Mouse (Mus musculus): ENCODE data around the gene Kcnj3. TPM values are rescaled to one million over a fixed set of nuclear protein-coding genes. Genes with fewer than 3 reads are reported as not detected.

Gene Kcnj3
- polyA plus RNA-seq, 1 experiment from 2014 or later, result 0.15 TPM

GRCm38 (mm10) chr2:55547612-55548011, 111.8 kb downstream of the Kcnj3 start:
- Histone ChIP-seq H3K9me3 (ENCODE audit: control insufficient read depth, low read length) (no peaks in the 10 kb centered on the region), H3K9ac (ENCODE audit: low read length) (no peak overlapping the region), H3K36me3 (ENCODE audit: control insufficient read depth, insufficient read depth, low read length) (no peaks in the 10 kb centered on the region), H3K4me3 (ENCODE audit: low read depth, low read length) (no peak overlapping the region), H3K27ac (ENCODE audit: low read depth, low read length) (no peak overlapping the region), H3K27me3 (ENCODE audit: control insufficient read depth, insufficient read depth, low read length) (no peaks in the 10 kb centered on the region), H3K4me2 (ENCODE audit: low read depth, low read length, severe bottlenecking) (no peak overlapping the region), H3K4me1 (replicated peaks; ENCODE audit: control insufficient read depth, insufficient read depth, low read length) (no peaks in the 10 kb centered on the region)
- ATAC-seq (replicated peaks; ENCODE audit: low FRiP score) (no peak), DNase-seq (ENCODE audit: low spot score) (no peak)

- no peak for DNase-seq (ENCODE audit: low spot score)
- WGBS, result 88% methylated on average over 4 of the region's 4 CpGs
Measured at GRCm38 (mm10) chr2:55558368-55558985, 122.7 kb downstream of the Kcnj3 start.

GRCm38 (mm10) chr2:55569291-55569690, 133.5 kb downstream of the Kcnj3 start:
- H3K9ac ChIP-seq (ENCODE audit: low read length), result no peak overlapping the region
- DNase-seq (ENCODE audit: low spot score) (no peak), ATAC-seq (replicated peaks; ENCODE audit: low FRiP score) (no peak)
- no peaks in the 10 kb centered on the region for H3K9me3 ChIP-seq (ENCODE audit: control insufficient read depth, low read length)
- WGBS, result 92% methylated on average over 7 of the region's 7 CpGs
- no peaks in the 10 kb centered on the region for H3K4me1 ChIP-seq (replicated peaks; ENCODE audit: control insufficient read depth, insufficient read depth, low read length)
- no peak overlapping the region for H3K27ac ChIP-seq (ENCODE audit: low read depth, low read length)
- no peak overlapping the region for H3K4me3 ChIP-seq (ENCODE audit: low read depth, low read length)
- no peaks in the 10 kb centered on the region for H3K36me3 ChIP-seq (ENCODE audit: control insufficient read depth, insufficient read depth, low read length)
- no peaks in the 10 kb centered on the region for H3K27me3 ChIP-seq (ENCODE audit: control insufficient read depth, insufficient read depth, low read length)
- H3K4me2 ChIP-seq (ENCODE audit: low read depth, low read length, severe bottlenecking), result no peak overlapping the region

More at GRCm38 (mm10) chr2:55558368-55558985, 122.7 kb downstream of the Kcnj3 start:
- Histone ChIP-seq H3K4me2 (ENCODE audit: low read depth, low read length, severe bottlenecking) (no peak overlapping the region), H3K4me1 (replicated peaks; ENCODE audit: control insufficient read depth, insufficient read depth, low read length) (no peaks in the 10 kb centered on the region), H3K4me3 (ENCODE audit: low read depth, low read length) (no peak overlapping the region), H3K27me3 (ENCODE audit: control insufficient read depth, insufficient read depth, low read length) (no peaks in the 10 kb centered on the region), H3K9me3 (ENCODE audit: control insufficient read depth, low read length) (no peaks in the 10 kb centered on the region), H3K27ac (ENCODE audit: low read depth, low read length) (no peak overlapping the region), H3K36me3 (ENCODE audit: control insufficient read depth, insufficient read depth, low read length) (no peaks in the 10 kb centered on the region), H3K9ac (ENCODE audit: low read length) (no peak overlapping the region)
- ATAC-seq (replicated peaks; ENCODE audit: low FRiP score), result no peak

GRCm38 (mm10) chr2:55571425-55571824, 135.7 kb downstream of the Kcnj3 start:
- ATAC-seq (replicated peaks; ENCODE audit: low FRiP score), result no peak
- 78% methylated on average over 3 of the region's 3 CpGs for WGBS
- Histone ChIP-seq H3K4me3 (ENCODE audit: low read depth, low read length) (no peak overlapping the region), H3K36me3 (ENCODE audit: control insufficient read depth, insufficient read depth, low read length) (no peaks in the 10 kb centered on the region), H3K4me1 (replicated peaks; ENCODE audit: control insufficient read depth, insufficient read depth, low read length) (no peaks in the 10 kb centered on the region), H3K27me3 (ENCODE audit: control insufficient read depth, insufficient read depth, low read length) (no peaks in the 10 kb centered on the region), H3K27ac (ENCODE audit: low read depth, low read length) (no peak overlapping the region), H3K9ac (ENCODE audit: low read length) (no peak overlapping the region), H3K4me2 (ENCODE audit: low read depth, low read length, severe bottlenecking) (no peak overlapping the region), H3K9me3 (ENCODE audit: control insufficient read depth, low read length) (no peaks in the 10 kb centered on the region)
- DNase-seq (ENCODE audit: low spot score), result no peak

GRCm38 (mm10) chr2:55580286-55580685, 144.5 kb downstream of the Kcnj3 start:
- no peak for DNase-seq (ENCODE audit: low spot score)
- WGBS, result 89% methylated on average over 2 of the region's 2 CpGs
- Histone ChIP-seq H3K9me3 (ENCODE audit: control insufficient read depth, low read length) (no peaks in the 10 kb centered on the region), H3K4me3 (ENCODE audit: low read depth, low read length) (no peak overlapping the region), H3K36me3 (ENCODE audit: control insufficient read depth, insufficient read depth, low read length) (no peaks in the 10 kb centered on the region), H3K4me2 (ENCODE audit: low read depth, low read length, severe bottlenecking) (no peak overlapping the region), H3K4me1 (replicated peaks; ENCODE audit: control insufficient read depth, insufficient read depth, low read length) (no peaks in the 10 kb centered on the region), H3K27me3 (ENCODE audit: control insufficient read depth, insufficient read depth, low read length) (no peaks in the 10 kb centered on the region), H3K27ac (ENCODE audit: low read depth, low read length) (no peak overlapping the region), H3K9ac (ENCODE audit: low read length) (no peak overlapping the region)
- ATAC-seq (replicated peaks; ENCODE audit: low FRiP score), result no peak

- no peaks in the 10 kb centered on the region for H3K9me3 ChIP-seq (ENCODE audit: control insufficient read depth, low read length)
- H3K36me3 ChIP-seq (ENCODE audit: control insufficient read depth, insufficient read depth, low read length), result no peaks in the 10 kb centered on the region
- WGBS, result 70% methylated on average over 3 of the region's 3 CpGs
- no peaks in the 10 kb centered on the region for H3K27me3 ChIP-seq (ENCODE audit: control insufficient read depth, insufficient read depth, low read length)
- H3K27ac ChIP-seq (ENCODE audit: low read depth, low read length), result no peak overlapping the region
- no peak overlapping the region for H3K4me2 ChIP-seq (ENCODE audit: low read depth, low read length, severe bottlenecking)
- no peaks in the 10 kb centered on the region for H3K4me1 ChIP-seq (replicated peaks; ENCODE audit: control insufficient read depth, insufficient read depth, low read length)
- ATAC-seq (replicated peaks; ENCODE audit: low FRiP score) (no peak), DNase-seq (ENCODE audit: low spot score) (no peak)
- no peak overlapping the region for H3K4me3 ChIP-seq (ENCODE audit: low read depth, low read length)
- H3K9ac ChIP-seq (ENCODE audit: low read length), result no peak overlapping the region
Measured at GRCm38 (mm10) chr2:55591226-55591988, 155.6 kb downstream of the Kcnj3 start.
